ENCODE assay signal across 12 mouse cellular contexts in the genomic region with DNA sequence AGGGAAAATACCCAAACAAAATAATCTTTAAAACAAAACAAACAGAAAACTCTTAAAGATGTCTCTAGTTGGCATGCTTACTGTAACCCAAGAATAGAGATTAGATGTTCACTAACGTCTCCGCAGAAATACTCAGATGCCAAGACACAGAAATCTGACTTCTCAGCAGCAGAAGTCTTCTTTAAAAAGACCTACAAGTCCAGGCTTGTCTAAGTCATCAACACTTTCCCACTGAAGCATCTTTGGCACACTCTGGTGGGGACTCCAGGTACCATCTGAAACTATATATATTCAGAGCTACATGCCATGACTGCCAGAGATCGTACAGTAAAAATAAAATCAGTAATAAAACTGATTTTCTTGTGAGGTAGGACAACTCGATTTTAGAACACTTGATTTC. TPM values are rescaled to one million over a fixed set of nuclear protein-coding genes. Genes with fewer than 3 reads are reported as not detected.
A peak's percentile ranks its signal among the peaks of the same experiment; 100 is the strongest.
DNase-seq lines count a peak whose midpoint lies in the region; ATAC-seq and TF ChIP-seq lines count a peak whose summit lies in the region.
"Had no signal": no experiment of that assay in that cellular context is flagged by ENCODE, and none has a peak within 500 bp of the region (broad histone marks: within the 10 kb centered on the region; RNA-seq: fewer than 3 reads in every experiment).

No protein-coding gene starts in this region.

- TF ChIP-seq POLR2A in ES-Bruce4 (IDR thresholded peaks at IDR 0.05; ENCODE audit: insufficient read depth, low read length): no peak
- TF ChIP-seq POLR2A in embryonic fibroblast, embryonic 13.5 days (IDR thresholded peaks at IDR 0.05; ENCODE audit: low read depth, low read length): peak; percentile 13; the same call in 1 of the 2 replicates

- TF ChIP-seq CTCF in forebrain, postnatal 0 days (IDR thresholded peaks at IDR 0.05; ENCODE audit: low read depth): peak; percentile 71
- peak; percentile 56 for TF ChIP-seq CTCF in left cerebral cortex, adult 2 months (IDR thresholded peaks at IDR 0.05)
- no peak for TF ChIP-seq CTCF in ES-Bruce4 (IDR thresholded peaks at IDR 0.05; ENCODE audit: low read depth, low read length)
- TF ChIP-seq CTCF in embryonic fibroblast, embryonic 13.5 days (IDR thresholded peaks at IDR 0.05; ENCODE audit: borderline replicate concordance, insufficient read depth, low read length): no peak

- H3K9ac ChIP-seq in forebrain, postnatal 0 days: no peak overlapping the region
- H3K9ac ChIP-seq in forebrain, embryonic 12.5 days: no peak overlapping the region
- peak overlapping the region; percentile 85 for H3K9ac ChIP-seq in ES-Bruce4 (ENCODE audit: low read depth, poor library complexity, severe bottlenecking)
- H3K9ac ChIP-seq: heart, embryonic 12.5 days; kidney, embryonic 15.5 days; limb, embryonic 15.5 days had no signal

- 63% methylated on average over 4 of the region's 4 CpGs for WGBS in forebrain, postnatal 0 days
- 89% methylated on average over 4 of the region's 4 CpGs for WGBS in forebrain, embryonic 12.5 days

- peak; percentile 70 for DNase-seq in forebrain, postnatal 0 days
- DNase-seq in left cerebral cortex, adult 2 months (ENCODE audit: extremely low spot score in 1 of 2, low spot score in 2 of 2): no peak
- DNase-seq in left cerebral cortex, adult 8-10 months (ENCODE audit: low spot score in 2 of 2): no peak
- DNase-seq in urinary bladder, postnatal 4 days (ENCODE audit: low spot score in 2 of 2): no peak
- DNase-seq in spleen, postnatal 36 days (ENCODE audit: low spot score in 2 of 2): no peak

- H3K36me3 ChIP-seq in forebrain, postnatal 0 days (ENCODE audit: insufficient read depth): no peaks in the 10 kb centered on the region
- no peaks in the 10 kb centered on the region; the same call in 1 of the 2 replicates for H3K36me3 ChIP-seq in forebrain, embryonic 12.5 days (replicated peaks)
- peaks cover 3% of the 10 kb centered on the region; the same call in 1 of the 2 replicates for H3K36me3 ChIP-seq in ES-Bruce4 (ENCODE audit: control insufficient read depth, insufficient read depth, low read length, poor library complexity, severe bottlenecking)
- H3K36me3 ChIP-seq: heart, embryonic 12.5 days; kidney, embryonic 15.5 days; limb, embryonic 15.5 days had no signal

- no peaks in the 10 kb centered on the region for H3K4me1 ChIP-seq in forebrain, postnatal 0 days (ENCODE audit: insufficient read depth)
- H3K4me1 ChIP-seq in forebrain, embryonic 12.5 days: no peaks in the 10 kb centered on the region
- H3K4me1 ChIP-seq in ES-Bruce4 (ENCODE audit: control insufficient read depth, insufficient read depth, low read length): no peaks in the 10 kb centered on the region
- peaks cover 28% of the 10 kb centered on the region for H3K4me1 ChIP-seq in embryonic fibroblast, embryonic 13.5 days (ENCODE audit: control insufficient read depth, insufficient read depth, low read length)

- intact Hi-C loops in left cerebral cortex, adult 2 months (cut with DNase I): loop anchor here (5.0 kb wide), 1 partner anchor 53 kb away; no protein-coding TSS in a partner anchor

- peak; percentile 85 for ATAC-seq in forebrain, postnatal 0 days
- ATAC-seq in forebrain, embryonic 12.5 days (ENCODE audit: low FRiP score): no peak

- TF ChIP-seq EP300 in ES-Bruce4 (IDR thresholded peaks at IDR 0.05; ENCODE audit: insufficient read depth, low read depth, low read length): no peak

- H3K9me3 ChIP-seq in forebrain, postnatal 0 days (ENCODE audit: low read length): no peaks in the 10 kb centered on the region
- no peaks in the 10 kb centered on the region for H3K9me3 ChIP-seq in forebrain, embryonic 12.5 days
- H3K9me3 ChIP-seq in ES-Bruce4 (replicated peaks; ENCODE audit: control insufficient read depth, insufficient read depth, low read length, poor library complexity, severe bottlenecking): no peaks in the 10 kb centered on the region
- H3K9me3 ChIP-seq: heart, embryonic 12.5 days; kidney, embryonic 15.5 days; limb, embryonic 15.5 days; megakaryocyte, embryonic 14.5 days had no signal

- no peaks in the 10 kb centered on the region for H3K27me3 ChIP-seq in forebrain, postnatal 0 days (ENCODE audit: insufficient read depth, low read length)
- no peaks in the 10 kb centered on the region for H3K27me3 ChIP-seq in forebrain, embryonic 12.5 days
- H3K27me3 ChIP-seq in ES-Bruce4 (ENCODE audit: control insufficient read depth, insufficient read depth, low read length, poor library complexity, severe bottlenecking): no peaks in the 10 kb centered on the region
- H3K27me3 ChIP-seq: heart, embryonic 12.5 days; kidney, embryonic 15.5 days; limb, embryonic 15.5 days; megakaryocyte, embryonic 14.5 days had no signal

- no peak overlapping the region for H3K4me2 ChIP-seq in forebrain, postnatal 0 days (ENCODE audit: low read depth)
- no peak overlapping the region for H3K4me2 ChIP-seq in forebrain, embryonic 12.5 days
- H3K4me2 ChIP-seq: heart, embryonic 12.5 days; kidney, embryonic 15.5 days; limb, embryonic 15.5 days had no signal

- H3K27ac ChIP-seq in forebrain, postnatal 0 days (ENCODE audit: low read depth, low read length): no peak overlapping the region
- no peak overlapping the region for H3K27ac ChIP-seq in forebrain, embryonic 12.5 days
- H3K27ac ChIP-seq in left cerebral cortex, adult 2 months: no peak overlapping the region
- peak overlapping the region; percentile 77 for H3K27ac ChIP-seq in ES-Bruce4 (ENCODE audit: insufficient read depth, low read length)
- H3K27ac ChIP-seq in embryonic fibroblast, embryonic 13.5 days (ENCODE audit: insufficient read depth, low read length): peak overlapping the region; percentile 92
- H3K27ac ChIP-seq: kidney, embryonic 15.5 days; limb, embryonic 15.5 days had no signal

- H3K4me3 ChIP-seq in forebrain, postnatal 0 days (ENCODE audit: low read depth, low read length): no peak overlapping the region
- H3K4me3 ChIP-seq in forebrain, embryonic 12.5 days (replicated peaks): no peak overlapping the region
- H3K4me3 ChIP-seq in left cerebral cortex, adult 2 months: no peak overlapping the region
- no peak overlapping the region for H3K4me3 ChIP-seq in ES-Bruce4 (ENCODE audit: low read depth, low read length)
- H3K4me3 ChIP-seq in embryonic fibroblast, embryonic 13.5 days (ENCODE audit: insufficient read depth, low read length): no peak overlapping the region
- H3K4me3 ChIP-seq: heart, embryonic 12.5 days; kidney, embryonic 15.5 days; limb, embryonic 15.5 days had no signal

RNA-seq across cellular contexts. Expression of gene Lrrc28, which starts 25.2 kb away (rescaled TPM):
- 45.2 and 70.4 TPM in 2 replicates for total RNA-seq in forebrain, postnatal 0 days (2014; rRNA removed)
- 31.3 and 32.2 TPM in 2 replicates for polyA plus RNA-seq in forebrain, postnatal 0 days (2015; fragmentation: Nextera tagmentation; extraction: Ambion mirVana)
- 28.7 and 30.0 TPM in 2 replicates for polyA plus RNA-seq in forebrain, embryonic 12.5 days (2016; fragmentation: Nextera tagmentation; extraction: Ambion mirVana)
- 10 to 100 TPM; 36.9 to 38.1 TPM for total RNA-seq in left cerebral cortex, adult 2 months (2021)
- total RNA-seq in left cerebral cortex, adult 8-10 months (2022): 10 to 100 TPM; 30.1 to 41.4 (median 32.4) TPM
- polyA plus RNA-seq in ES-Bruce4 (2011; ENCODE audit: insufficient read depth, insufficient read length, low read depth, missing spikeins): 28.4 and 34.5 TPM in 2 replicates
- polyA plus RNA-seq in embryonic fibroblast, embryonic 13.5 days (2011; ENCODE audit: insufficient read length, low read depth, missing spikeins): 43.1 and 44.4 TPM in 2 replicates

RNA-seq across cellular contexts. Expression of gene Ttc23, which starts 27.4 kb away (rescaled TPM):
- 8.6 and 11.0 TPM in 2 replicates for total RNA-seq in forebrain, postnatal 0 days (2014; rRNA removed)
- 5.0 and 6.0 TPM in 2 replicates for polyA plus RNA-seq in forebrain, postnatal 0 days (2015; fragmentation: Nextera tagmentation; extraction: Ambion mirVana)
- polyA plus RNA-seq in forebrain, embryonic 12.5 days (2016; fragmentation: Nextera tagmentation; extraction: Ambion mirVana): 31.2 and 32.3 TPM in 2 replicates
- total RNA-seq in left cerebral cortex, adult 2 months (2021): 1 to 10 TPM; 6.1 to 9.0 TPM
- 10 to 100 TPM in 1 of 4 experiments, 1 to 10 TPM in 3; 6.2 to 13.1 (median 6.6) TPM for total RNA-seq in left cerebral cortex, adult 8-10 months (2022)
- 31.7 and 42.0 TPM in 2 replicates for polyA plus RNA-seq in ES-Bruce4 (2011; ENCODE audit: insufficient read depth, insufficient read length, low read depth, missing spikeins)
- 36.9 and 54.8 TPM in 2 replicates for polyA plus RNA-seq in embryonic fibroblast, embryonic 13.5 days (2011; ENCODE audit: insufficient read length, low read depth, missing spikeins)

Comparison
In these comparisons a context has a peak if more than half of its experiments do, and no peak if none do; other contexts are left out.
1. H3K27ac ChIP-seq: peak in ES-Bruce4 (single experiment) and embryonic fibroblast, embryonic 13.5 days (single experiment); none in forebrain, postnatal 0 days (single experiment), forebrain, embryonic 12.5 days (single experiment) and left cerebral cortex, adult 2 months (single experiment).
2. CTCF ChIP-seq: peak in forebrain, postnatal 0 days (single experiment) and left cerebral cortex, adult 2 months (single experiment); none in ES-Bruce4 (single experiment) and embryonic fibroblast, embryonic 13.5 days (single experiment).